Mouse (Mus musculus): ENCODE data around the gene Alcam. TPM values are rescaled to one million over a fixed set of nuclear protein-coding genes. Genes with fewer than 3 reads are reported as not detected.

The Alcam gene
- polyA plus RNA-seq, 2 experiments = 7.3 to 7.5 TPM

DNA sequence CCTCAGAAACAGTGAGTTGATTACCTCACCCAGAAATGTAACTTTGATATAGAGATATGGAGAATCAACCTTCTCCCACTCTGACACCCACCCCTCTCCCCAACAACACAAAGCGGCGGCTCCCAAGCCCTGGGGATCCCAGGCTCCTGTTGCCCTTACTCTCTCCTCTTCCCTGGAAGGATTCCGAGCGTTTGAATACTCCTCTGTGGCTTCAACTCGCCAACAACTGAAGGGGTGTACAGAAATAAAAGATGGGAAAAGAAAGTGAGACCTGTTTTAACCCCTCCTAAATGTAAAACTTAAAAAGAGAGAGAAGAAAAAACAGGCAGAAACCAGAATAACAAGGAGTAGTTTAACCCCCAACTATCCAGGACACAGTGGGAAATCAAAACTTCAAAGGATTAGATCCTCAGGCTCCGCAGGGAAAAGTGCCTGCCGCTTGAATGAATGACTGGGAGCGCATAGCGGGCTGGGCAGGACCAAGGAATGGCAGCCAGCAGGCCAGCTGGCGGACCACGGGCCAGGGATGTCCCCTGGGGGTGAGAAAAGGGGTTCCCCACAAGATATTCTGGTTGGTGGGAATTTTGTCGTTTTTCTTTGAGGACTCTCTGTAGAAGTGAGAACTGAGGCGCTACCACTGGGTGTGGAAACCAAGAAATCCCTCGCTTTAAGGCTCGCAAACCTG is 2.6 kb downstream of the Alcam start:
- Histone ChIP-seq H3K9ac (replicated peaks) (peak overlapping the region; percentile 27; the same call in 1 of the 2 replicates), H3K27me3 (ENCODE audit: control insufficient read depth, insufficient read depth, low read length) (peaks cover 31% of the 10 kb centered on the region), H3K4me2 (ENCODE audit: low read depth) (peak overlapping the region; percentile 44), H3K27ac (no peak overlapping the region), H3K4me3 (ENCODE audit: insufficient read depth in 1 of 2, low read depth in 2 of 2, low read length in 2 of 2) (peak overlapping the region; percentile 58 to 64), H3K36me3 (replicated peaks; ENCODE audit: control insufficient read depth, insufficient read depth, low read depth) (no peaks in the 10 kb centered on the region), H3K4me1 (replicated peaks; ENCODE audit: control insufficient read depth in 2 of 2, insufficient read depth in 2 of 2, low read length in 1 of 2) (no peaks in the 10 kb centered on the region), H3K9me3 (ENCODE audit: control insufficient read depth, low read length) (no peaks in the 10 kb centered on the region)
- no peak for ATAC-seq (ENCODE audit: insufficient read depth)
- TF ChIP-seq CTCF (IDR thresholded peaks at IDR 0.05; ENCODE audit: low read depth) (no peak), EP300 (IDR thresholded peaks at IDR 0.05; ENCODE audit: low read depth) (no peak)
- WGBS (ENCODE audit: insufficient replicate concordance) = 1% methylated on average over 15 of the region's 15 CpGs
- DNase-seq (ENCODE audit: low read depth in 3 of 3, low spot score in 3 of 3) = no peak

DNA sequence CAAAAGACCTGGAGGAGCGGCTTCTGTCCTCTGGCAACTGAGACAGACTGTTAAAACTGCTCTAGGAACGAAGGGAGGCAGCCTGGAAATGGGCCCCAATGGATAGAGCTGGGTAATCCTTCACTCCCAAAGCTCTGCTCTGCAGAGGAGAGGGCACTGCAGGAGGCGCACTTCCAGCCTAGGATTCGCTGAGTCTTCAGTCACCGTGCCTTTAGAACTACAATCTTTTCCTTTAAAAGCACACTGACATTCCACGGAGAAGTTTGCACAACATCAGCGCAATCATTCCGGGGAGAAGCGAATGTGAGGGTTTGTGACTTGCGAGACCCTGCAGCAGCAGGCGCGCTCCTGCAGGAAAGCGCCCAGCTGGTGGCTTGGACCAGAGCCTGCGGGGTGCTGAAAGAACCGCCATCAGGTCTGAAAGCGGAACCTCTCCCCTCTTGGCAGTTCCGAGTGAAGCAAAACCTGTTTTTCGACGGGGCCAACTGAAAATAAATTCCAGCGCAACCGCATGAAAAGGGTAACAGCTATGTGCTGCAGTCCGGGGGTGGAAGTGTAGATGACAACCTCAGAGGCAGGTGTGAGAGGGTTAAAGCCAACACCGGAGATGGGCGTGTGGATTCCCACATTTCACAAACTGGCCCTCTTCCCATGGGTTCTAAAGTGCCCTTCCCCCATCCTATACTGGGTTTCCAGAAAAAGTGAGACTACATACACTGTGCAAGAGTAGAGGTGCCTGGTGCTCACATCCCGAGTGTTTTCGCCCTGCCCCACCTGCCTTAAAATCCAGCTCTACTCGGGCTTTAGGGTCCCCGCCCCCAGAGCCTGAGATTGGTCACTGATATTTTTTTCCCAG is 3.4 kb downstream of the Alcam start:
- TF ChIP-seq EP300 (IDR thresholded peaks at IDR 0.05; ENCODE audit: low read depth) (no peak), CTCF (IDR thresholded peaks at IDR 0.05; ENCODE audit: low read depth) (peak; percentile 12; the same call in 1 of the 2 replicates)
- H3K27ac ChIP-seq = no peak overlapping the region
- H3K4me1 ChIP-seq (replicated peaks; ENCODE audit: control insufficient read depth in 2 of 2, insufficient read depth in 2 of 2, low read length in 1 of 2) = no peaks in the 10 kb centered on the region
- DNase-seq (ENCODE audit: low read depth in 3 of 3, low spot score in 3 of 3) (no peak), ATAC-seq (ENCODE audit: insufficient read depth) (no peak)
- H3K4me2 ChIP-seq (ENCODE audit: low read depth) = peak overlapping the region; percentile 44
- H3K27me3 ChIP-seq (ENCODE audit: control insufficient read depth, insufficient read depth, low read length) = peaks cover 31% of the 10 kb centered on the region
- H3K4me3 ChIP-seq (ENCODE audit: insufficient read depth in 1 of 2, low read depth in 2 of 2, low read length in 2 of 2) = peak overlapping the region; percentile 58 to 64
- H3K36me3 ChIP-seq (replicated peaks; ENCODE audit: control insufficient read depth, insufficient read depth, low read depth) = no peaks in the 10 kb centered on the region
- no peak overlapping the region for H3K9ac ChIP-seq (replicated peaks)
- no peaks in the 10 kb centered on the region for H3K9me3 ChIP-seq (ENCODE audit: control insufficient read depth, low read length)
- 1% methylated on average over 28 of the region's 28 CpGs for WGBS (ENCODE audit: insufficient replicate concordance)

DNA sequence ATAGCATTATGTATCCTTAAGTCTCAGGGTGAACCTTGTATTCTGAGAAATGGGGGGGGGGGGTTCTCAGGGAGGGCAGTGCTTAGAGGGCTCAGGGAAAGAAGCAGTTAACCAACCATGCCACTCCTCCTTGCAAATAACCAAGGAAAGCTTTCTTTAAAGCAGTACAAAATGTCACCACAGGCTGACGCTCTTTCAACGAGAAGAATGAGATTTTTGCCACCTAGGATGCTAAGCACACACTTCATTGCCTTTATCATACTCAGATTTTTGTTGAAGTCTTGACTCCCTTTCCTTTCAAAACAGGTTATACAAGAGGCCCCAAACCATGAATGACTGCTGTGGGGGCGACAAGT is 4.0 kb downstream of the Alcam start:
- Histone ChIP-seq H3K27ac (no peak overlapping the region), H3K9me3 (ENCODE audit: control insufficient read depth, low read length) (no peaks in the 10 kb centered on the region), H3K4me1 (replicated peaks; ENCODE audit: control insufficient read depth in 2 of 2, insufficient read depth in 2 of 2, low read length in 1 of 2) (no peaks in the 10 kb centered on the region), H3K27me3 (ENCODE audit: control insufficient read depth, insufficient read depth, low read length) (peaks cover 31% of the 10 kb centered on the region), H3K36me3 (replicated peaks; ENCODE audit: control insufficient read depth, insufficient read depth, low read depth) (no peaks in the 10 kb centered on the region), H3K9ac (replicated peaks) (no peak overlapping the region), H3K4me2 (ENCODE audit: low read depth) (peak overlapping the region; percentile 44), H3K4me3 (ENCODE audit: insufficient read depth in 1 of 2, low read depth in 2 of 2, low read length in 2 of 2) (peak overlapping the region; percentile 58 to 64; a peak in 3 of 4 replicates)
- no peak; the same call in 1 of the 2 replicates for TF ChIP-seq CTCF (IDR thresholded peaks at IDR 0.05; ENCODE audit: low read depth)
- no peak for TF ChIP-seq EP300 (IDR thresholded peaks at IDR 0.05; ENCODE audit: low read depth)
- no peak for ATAC-seq (ENCODE audit: insufficient read depth)
- DNase-seq (ENCODE audit: low read depth in 3 of 3, low spot score in 3 of 3) = no peak
- WGBS (ENCODE audit: insufficient replicate concordance) = 15% methylated on average over 3 of the region's 3 CpGs

DNA sequence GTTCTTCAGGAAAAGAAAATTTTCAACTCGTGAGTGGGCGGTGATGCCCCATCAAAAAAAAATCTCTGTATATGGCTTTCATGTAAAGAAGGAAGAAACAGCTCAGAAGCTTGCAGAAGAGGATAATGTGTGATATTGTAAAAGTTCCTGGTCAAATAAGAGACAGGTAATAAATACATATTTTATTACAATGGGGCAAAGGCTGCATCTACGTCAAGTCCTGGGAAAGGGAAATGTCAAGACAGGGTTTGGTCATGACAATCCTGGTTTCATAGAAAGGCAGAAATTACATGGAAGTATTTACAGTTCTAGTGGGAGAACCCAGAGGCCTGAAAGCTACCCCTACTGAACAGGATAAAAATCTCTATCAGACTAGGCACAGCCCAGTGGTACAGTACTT is 7.9 kb downstream of the Alcam start:
- Histone ChIP-seq H3K9ac (replicated peaks) (no peak overlapping the region), H3K4me2 (ENCODE audit: low read depth) (no peak overlapping the region), H3K27me3 (ENCODE audit: control insufficient read depth, insufficient read depth, low read length) (peaks cover 7% of the 10 kb centered on the region), H3K27ac (no peak overlapping the region), H3K36me3 (replicated peaks; ENCODE audit: control insufficient read depth, insufficient read depth, low read depth) (no peaks in the 10 kb centered on the region), H3K9me3 (ENCODE audit: control insufficient read depth, low read length) (no peaks in the 10 kb centered on the region), H3K4me1 (replicated peaks; ENCODE audit: control insufficient read depth in 2 of 2, insufficient read depth in 2 of 2, low read length in 1 of 2) (no peaks in the 10 kb centered on the region), H3K4me3 (ENCODE audit: insufficient read depth in 1 of 2, low read depth in 2 of 2, low read length in 2 of 2) (no peak overlapping the region)
- no peak for DNase-seq (ENCODE audit: low read depth in 3 of 3, low spot score in 3 of 3)
- 59% methylated on average over 3 of the region's 3 CpGs for WGBS (ENCODE audit: insufficient replicate concordance)
- no peak for ATAC-seq (ENCODE audit: insufficient read depth)
- TF ChIP-seq CTCF (IDR thresholded peaks at IDR 0.05; ENCODE audit: low read depth) (no peak), EP300 (IDR thresholded peaks at IDR 0.05; ENCODE audit: low read depth) (no peak)
